Comparison of ENCODE assay signal across 32 mouse cellular contexts in genomic region chr12:112648081-112648480, GRCm38 (mm10). TPM values are rescaled to one million over a fixed set of nuclear protein-coding genes. Genes with fewer than 3 reads are reported as not detected.
DNase-seq lines count a peak whose midpoint lies in the region; ATAC-seq and TF ChIP-seq lines count a peak whose summit lies in the region.
"Had no signal": no experiment of that assay in that cellular context is flagged by ENCODE, and none has a peak within 500 bp of the region (broad histone marks: within the 10 kb centered on the region; RNA-seq: fewer than 3 reads in every experiment).

No protein-coding gene starts in this region.

- no peak for TF ChIP-seq POLR2A in olfactory bulb, adult 2 months (IDR thresholded peaks at IDR 0.05; ENCODE audit: insufficient read depth, low read depth, low read length)

- DNase-seq in 416B (ENCODE audit: low read depth) = peak; percentile 49
- DNase-seq in Muller cell, postnatal 12 days (ENCODE audit: inconsistent ontology term) = peak; percentile 63
- no peak for DNase-seq in heart, postnatal 25 days (ENCODE audit: low spot score)
- DNase-seq in heart, postnatal 4 days = no peak
- no peak for DNase-seq in cerebellum, postnatal 14 days
- DNase-seq: adrenal gland, postnatal 25 days; cerebellum, adult 2 months; cerebellum, postnatal 25 days; gastrocnemius, postnatal 25 days; heart, adult 2 months; heart, postnatal 14 days; kidney, adult 2 months; kidney, postnatal 36 days; lung, adult 2 months; midbrain, embryonic 14.5 days; right cerebral cortex, postnatal 4 days; thymus, adult 18-20 months; thymus, postnatal 25 days had no signal

- H3K4me3 ChIP-seq in olfactory bulb, adult 2 months (ENCODE audit: insufficient read depth, low read depth, low read length) = no peak overlapping the region
- H3K4me3 ChIP-seq: embryonic facial prominence, embryonic 10.5 days; embryonic facial prominence, embryonic 15.5 days; forebrain, embryonic 13.5 days; heart, adult 2 months; hindbrain, embryonic 12.5 days; intestine, embryonic 15.5 days; layer of hippocampus, adult 2 months; limb, embryonic 10.5 days; limb, embryonic 15.5 days had no signal

- TF ChIP-seq CTCF in olfactory bulb, adult 2 months (IDR thresholded peaks at IDR 0.05; ENCODE audit: insufficient read depth, low read depth, low read length) = no peak

- H3K4me1 ChIP-seq in olfactory bulb, adult 2 months (ENCODE audit: control insufficient read depth, insufficient read depth, low read length) = peaks cover 35% of the 10 kb centered on the region

- intact Hi-C loops in heart, postnatal 25 days (cut with DNase I) = no loop called here

- H3K27ac ChIP-seq in olfactory bulb, adult 2 months (ENCODE audit: insufficient read depth, low read depth, low read length) = peak overlapping the region; percentile 83
- H3K27ac ChIP-seq: embryonic facial prominence, embryonic 10.5 days; embryonic facial prominence, embryonic 15.5 days; forebrain, embryonic 13.5 days; heart, adult 2 months; hindbrain, embryonic 12.5 days; hindbrain, postnatal 0 days; intestine, embryonic 15.5 days; layer of hippocampus, adult 2 months; limb, embryonic 10.5 days; limb, embryonic 15.5 days; liver, embryonic 14.5 days; stomach, postnatal 0 days had no signal

- WGBS in olfactory bulb, adult 2 months = 47% methylated on average over 5 of the region's 5 CpGs

- ATAC-seq in granulocyte monocyte progenitor cell, adult 5-6 weeks (replicated peaks; ENCODE audit: poor library complexity, severe bottlenecking) = peak; percentile 47
- ATAC-seq: forebrain, embryonic 13.5 days; hindbrain, postnatal 0 days; intestine, embryonic 15.5 days had no signal

RNA-seq across cellular contexts. Expression of gene Siva1, which starts 3.6 kb away (rescaled TPM):
- total RNA-seq in granulocyte monocyte progenitor cell, adult 5-6 weeks (2014; fragmentation: Nextera tagmentation) = 113 and 231 TPM in 2 replicates
- total RNA-seq in granulocyte monocyte progenitor cell, adult 5-6 weeks (2017) = 339 TPM in 2 replicates
- not detected in 2 replicates for polyA plus RNA-seq in olfactory bulb, adult 2 months (2012; ENCODE audit: insufficient read depth, insufficient read length, low replicate concordance, missing spikeins)
- 10 to 100 TPM; 29.5 to 35.7 TPM for total RNA-seq in heart, postnatal 25 days (2021)
- 10 to 100 TPM; 39.9 to 43.2 TPM for total RNA-seq in heart, postnatal 4 days (2021)

RNA-seq across cellular contexts. Expression of gene Akt1, which starts 26.6 kb away (rescaled TPM):
- total RNA-seq in granulocyte monocyte progenitor cell, adult 5-6 weeks (2014; fragmentation: Nextera tagmentation) = 118 and 134 TPM in 2 replicates
- total RNA-seq in granulocyte monocyte progenitor cell, adult 5-6 weeks (2017) = 73.9 and 101 TPM in 2 replicates
- polyA plus RNA-seq in olfactory bulb, adult 2 months (2012; ENCODE audit: insufficient read depth, insufficient read length, low replicate concordance, missing spikeins) = not detected in 2 replicates
- total RNA-seq in heart, postnatal 25 days (2021) = 100 to 1,000 TPM; 206 to 215 TPM
- total RNA-seq in heart, postnatal 4 days (2021) = 100 to 1,000 TPM; 352 to 392 TPM

RNA-seq across cellular contexts. Expression of gene Adssl1, which starts 28.2 kb away (rescaled TPM):
- total RNA-seq in granulocyte monocyte progenitor cell, adult 5-6 weeks (2014; fragmentation: Nextera tagmentation) = 128 and 139 TPM in 2 replicates
- total RNA-seq in granulocyte monocyte progenitor cell, adult 5-6 weeks (2017) = 109 and 122 TPM in 2 replicates
- polyA plus RNA-seq in olfactory bulb, adult 2 months (2012; ENCODE audit: insufficient read depth, insufficient read length, low replicate concordance, missing spikeins) = not detected in 2 replicates
- total RNA-seq in heart, postnatal 25 days (2021) = 100 to 1,000 TPM; 147 TPM
- total RNA-seq in heart, postnatal 4 days (2021) = 100 to 1,000 TPM; 135 to 137 TPM
- total RNA-seq: G1E had no signal

RNA-seq across cellular contexts. Expression of gene Zbtb42, which starts 30.5 kb away (rescaled TPM):
- total RNA-seq in granulocyte monocyte progenitor cell, adult 5-6 weeks (2014; fragmentation: Nextera tagmentation) = 1.0 and 5.4 TPM in 2 replicates
- 0.82 and 1.3 TPM in 2 replicates for total RNA-seq in granulocyte monocyte progenitor cell, adult 5-6 weeks (2017)
- not detected in 2 replicates for polyA plus RNA-seq in olfactory bulb, adult 2 months (2012; ENCODE audit: insufficient read depth, insufficient read length, low replicate concordance, missing spikeins)
- total RNA-seq in heart, postnatal 25 days (2021) = 1 to 10 TPM; 6.4 to 6.7 TPM
- 10 to 100 TPM in 1 of 2 experiments, 1 to 10 TPM in 1; 10.0 to 10.1 TPM for total RNA-seq in heart, postnatal 4 days (2021)

RNA-seq across cellular contexts. Expression of gene Inf2, which starts 59.5 kb away (rescaled TPM):
- 18.1 and 23.3 TPM in 2 replicates for total RNA-seq in granulocyte monocyte progenitor cell, adult 5-6 weeks (2014; fragmentation: Nextera tagmentation)
- 3.6 and 7.8 TPM in 2 replicates for total RNA-seq in granulocyte monocyte progenitor cell, adult 5-6 weeks (2017)
- polyA plus RNA-seq in olfactory bulb, adult 2 months (2012; ENCODE audit: insufficient read depth, insufficient read length, low replicate concordance, missing spikeins) = not detected in 2 replicates
- 10 to 100 TPM; 15.8 to 20.0 TPM for total RNA-seq in heart, postnatal 25 days (2021)
- total RNA-seq in heart, postnatal 4 days (2021) = 10 to 100 TPM; 18.6 to 19.7 TPM

Comparison
In these comparisons a context has a peak if more than half of its experiments do, and no peak if none do; other contexts are left out.
1. DNase-seq: peak in 416B (single experiment) and Muller cell, postnatal 12 days (single experiment); none in heart, postnatal 25 days (single experiment), heart, postnatal 4 days (single experiment) and cerebellum, postnatal 14 days (0 of 2).